Mouse (Mus musculus): ENCODE measurements around the gene Txndc12. TPM values are rescaled to one million over a fixed set of nuclear protein-coding genes. Genes with fewer than 3 reads are reported as not detected.

The Txndc12 gene
- polyA plus RNA-seq, 1 experiment from 2014 or later, result 72.7 TPM

DNA sequence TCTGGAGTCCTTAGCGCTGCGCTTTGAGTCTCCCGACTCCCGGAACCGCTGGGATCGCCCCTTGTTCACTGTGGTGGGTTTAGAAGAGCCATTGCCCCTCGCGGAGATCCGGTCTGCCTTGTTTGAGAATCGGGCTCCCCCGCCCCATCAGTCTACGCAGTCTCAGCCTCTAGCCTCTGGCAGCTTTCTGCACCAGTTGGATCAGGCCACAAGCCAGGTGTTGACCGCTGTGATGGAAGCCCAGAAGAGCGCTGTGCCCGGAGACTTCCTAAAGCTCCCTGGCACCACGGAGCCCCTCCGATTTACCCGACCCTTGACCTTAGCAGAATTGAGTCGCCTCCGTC is 14.1 kb downstream of the Txndc12 start, which contains the start of gene A730015C16Rik:
A730015C16Rik (minus strand) TSS at position 115 of the 344 bp plus-strand sequence.
- Histone ChIP-seq H3K9ac (replicated peaks) (peak within 1 kb of the TSS; percentile 67), H3K27ac (replicated peaks) (peak within 1 kb of the TSS; percentile 86), H3K36me3 (peaks cover 5% of the 10 kb centered on the region; the same call in 1 of the 2 replicates), H3K4me2 (peak within 1 kb of the TSS; percentile 90), H3K4me3 (replicated peaks) (peak within 1 kb of the TSS; percentile 76), H3K9me3 (replicated peaks) (no peaks in the 10 kb centered on the region), H3K27me3 (replicated peaks) (no peaks in the 10 kb centered on the region), H3K4me1 (peaks cover 28% of the 10 kb centered on the region)
- ATAC-seq (ENCODE audit: low FRiP score), result peak; percentile 45
- WGBS, result 14% methylated on average over 20 of the region's 20 CpGs

DNA sequence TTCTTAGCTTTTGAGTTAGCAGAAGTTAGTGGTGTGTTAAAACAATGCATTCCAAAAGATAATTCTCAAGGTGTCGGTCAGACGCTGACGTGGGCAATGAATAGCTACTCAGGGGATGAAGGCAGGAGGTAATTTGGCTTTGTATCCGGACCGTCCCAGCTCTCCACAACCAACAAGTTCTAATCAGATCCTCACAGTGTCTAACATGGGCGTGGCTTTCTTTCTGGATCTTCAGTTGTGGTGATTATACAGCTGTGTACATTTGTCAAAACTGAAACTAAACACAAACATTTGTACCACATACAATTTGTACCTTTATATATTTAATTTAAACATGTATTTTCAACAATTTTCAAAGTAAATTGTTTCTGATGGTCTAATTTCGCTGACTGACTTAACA is 32.4 kb downstream of the Txndc12 start:
- no peak overlapping the region for H3K4me3 ChIP-seq (replicated peaks)
- H3K27me3 ChIP-seq (replicated peaks), result no peaks in the 10 kb centered on the region
- no peaks in the 10 kb centered on the region for H3K9me3 ChIP-seq (replicated peaks)
- no peak overlapping the region for H3K4me2 ChIP-seq
- ATAC-seq (ENCODE audit: low FRiP score), result no peak
- H3K27ac ChIP-seq (replicated peaks), result no peak overlapping the region
- WGBS, result 81% methylated on average over 7 of the region's 7 CpGs
- H3K9ac ChIP-seq (replicated peaks), result no peak overlapping the region
- H3K36me3 ChIP-seq, result peaks cover 24% of the 10 kb centered on the region
- H3K4me1 ChIP-seq, result no peaks in the 10 kb centered on the region

GRCm38 (mm10) chr4:108869730-108870374 is 35.5 kb downstream of the Txndc12 start:
- H3K27me3 ChIP-seq (replicated peaks), result no peaks in the 10 kb centered on the region
- no peak overlapping the region for H3K9ac ChIP-seq (replicated peaks)
- ATAC-seq (ENCODE audit: low FRiP score), result peak; percentile 91
- 0 out of 2 replicates have a peak, but pooled peaks cover 1% of the 10 kb centered on the region for H3K36me3 ChIP-seq
- WGBS, result 33% methylated on average over 10 of the region's 10 CpGs
- H3K4me1 ChIP-seq, result no peaks in the 10 kb centered on the region
- H3K4me3 ChIP-seq (replicated peaks), result no peak overlapping the region
- no peak overlapping the region for H3K27ac ChIP-seq (replicated peaks)
- no peak overlapping the region for H3K4me2 ChIP-seq
- no peaks in the 10 kb centered on the region for H3K9me3 ChIP-seq (replicated peaks)

DNA sequence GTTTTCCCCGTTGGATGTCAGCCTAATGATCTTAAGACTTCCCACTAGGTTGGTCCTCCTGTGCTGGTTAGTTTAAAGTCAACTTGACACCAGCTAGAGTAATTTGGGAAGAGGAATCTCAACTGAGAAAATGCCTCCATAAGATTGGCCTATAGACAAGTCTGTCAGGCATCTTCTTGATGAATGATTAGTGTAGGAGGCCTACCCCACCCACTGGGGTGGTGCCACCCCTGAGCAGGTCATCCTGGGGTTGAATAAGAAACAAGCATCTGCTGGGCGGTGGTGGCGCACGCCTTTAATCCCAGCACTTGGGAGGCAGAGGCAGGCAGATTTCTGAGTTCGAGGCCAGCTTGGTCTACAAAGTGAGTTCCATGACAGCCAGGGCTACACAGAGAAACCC is 39.3 kb downstream of the Txndc12 start:
- H3K9me3 ChIP-seq (replicated peaks), result no peaks in the 10 kb centered on the region
- no peaks in the 10 kb centered on the region for H3K4me1 ChIP-seq
- H3K27ac ChIP-seq (replicated peaks), result no peak overlapping the region
- no peaks in the 10 kb centered on the region; the same call in 1 of the 2 replicates for H3K27me3 ChIP-seq (replicated peaks)
- ATAC-seq (ENCODE audit: low FRiP score), result no peak
- no peak overlapping the region for H3K9ac ChIP-seq (replicated peaks)
- H3K4me2 ChIP-seq, result no peak overlapping the region
- H3K4me3 ChIP-seq (replicated peaks), result no peak overlapping the region
- WGBS, result 93% methylated on average over 5 of the region's 5 CpGs
- H3K36me3 ChIP-seq, result no peaks in the 10 kb centered on the region

- no peaks in the 10 kb centered on the region for H3K9me3 ChIP-seq (replicated peaks)
- 82% methylated on average over 6 of the region's 6 CpGs for WGBS
- no peak overlapping the region for H3K27ac ChIP-seq (replicated peaks)
- H3K27me3 ChIP-seq (replicated peaks), result no peaks in the 10 kb centered on the region; the same call in 1 of the 2 replicates
- H3K4me1 ChIP-seq, result peaks cover 6% of the 10 kb centered on the region; the same call in 1 of the 2 replicates
- H3K9ac ChIP-seq (replicated peaks), result no peak overlapping the region
- H3K36me3 ChIP-seq, result no peaks in the 10 kb centered on the region
- no peak for ATAC-seq (ENCODE audit: low FRiP score)
- H3K4me2 ChIP-seq, result no peak overlapping the region
- H3K4me3 ChIP-seq (replicated peaks), result no peak overlapping the region
These were observed 43.5 kb downstream of the Txndc12 start for GRCm38 (mm10) chr4:108877901-108878300.

GRCm38 (mm10) chr4:108878963-108879822 is 44.8 kb downstream of the Txndc12 start, which contains the start of gene Rab3b:
Rab3b (plus strand) TSS chr4:108879063.
- peak within 1 kb of the TSS; percentile 69 for H3K4me3 ChIP-seq (replicated peaks)
- H3K4me2 ChIP-seq, result peak within 1 kb of the TSS; percentile 89
- no peaks in the 10 kb centered on the region for H3K9me3 ChIP-seq (replicated peaks)
- no peaks in the 10 kb centered on the region; the same call in 1 of the 2 replicates for H3K27me3 ChIP-seq (replicated peaks)
- peak within 1 kb of the TSS; percentile 69 for H3K9ac ChIP-seq (replicated peaks)
- peak; percentile 94 for ATAC-seq (ENCODE audit: low FRiP score)
- H3K4me1 ChIP-seq, result peaks cover 6% of the 10 kb centered on the region; the same call in 1 of the 2 replicates
- H3K36me3 ChIP-seq, result no peaks in the 10 kb centered on the region
- under 1% methylated on average over 46 of the region's 46 CpGs for WGBS
- peak within 1 kb of the TSS; percentile 79 for H3K27ac ChIP-seq (replicated peaks)

- Histone ChIP-seq H3K9me3 (replicated peaks) (no peaks in the 10 kb centered on the region), H3K27ac (replicated peaks) (no peak overlapping the region), H3K36me3 (no peaks in the 10 kb centered on the region), H3K4me1 (peaks cover 6% of the 10 kb centered on the region; the same call in 1 of the 2 replicates), H3K4me2 (no peak overlapping the region), H3K9ac (replicated peaks) (no peak overlapping the region), H3K4me3 (replicated peaks) (no peak overlapping the region), H3K27me3 (replicated peaks) (no peaks in the 10 kb centered on the region)
- ATAC-seq (ENCODE audit: low FRiP score), result no peak
- 65% methylated on average over 13 of the region's 13 CpGs for WGBS
These were observed 49.4 kb downstream of the Txndc12 start for GRCm38 (mm10) chr4:108883815-108884214.

DNA sequence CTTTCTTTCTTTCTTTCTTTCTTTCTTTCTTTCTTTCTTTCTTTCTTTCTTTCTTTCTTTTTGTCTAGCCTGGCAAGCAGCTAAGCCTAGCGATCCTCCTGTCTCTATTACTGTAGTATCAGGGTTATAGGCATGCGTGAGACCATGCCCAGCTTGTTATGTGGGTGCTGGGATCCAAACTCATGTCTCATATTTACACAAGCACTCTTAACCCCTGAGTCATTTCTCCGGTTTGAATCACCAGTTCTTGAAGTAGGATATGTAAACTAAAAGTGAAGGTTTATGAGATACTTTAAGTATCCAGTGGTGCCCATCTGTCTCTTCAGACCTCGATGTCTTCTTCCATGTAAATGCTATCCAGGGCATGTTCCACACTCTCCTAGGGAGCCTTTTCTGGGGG is 53.1 kb downstream of the Txndc12 start:
- Histone ChIP-seq H3K36me3 (0 out of 2 replicates have a peak, but pooled peaks cover 4% of the 10 kb centered on the region), H3K4me1 (no peaks in the 10 kb centered on the region), H3K4me2 (no peak overlapping the region), H3K4me3 (replicated peaks) (no peak overlapping the region), H3K27me3 (replicated peaks) (no peaks in the 10 kb centered on the region), H3K9ac (replicated peaks) (no peak overlapping the region), H3K27ac (replicated peaks) (no peak overlapping the region), H3K9me3 (replicated peaks) (no peaks in the 10 kb centered on the region)
- no peak for ATAC-seq (ENCODE audit: low FRiP score)
- WGBS, result 92% methylated on average over 4 of the region's 4 CpGs

GRCm38 (mm10) chr4:108890876-108891275 is 56.5 kb downstream of the Txndc12 start:
- H3K9ac ChIP-seq (replicated peaks), result no peak overlapping the region
- no peak overlapping the region for H3K4me2 ChIP-seq
- 85% methylated on average over 6 of the region's 6 CpGs for WGBS
- H3K27me3 ChIP-seq (replicated peaks), result no peaks in the 10 kb centered on the region
- H3K27ac ChIP-seq (replicated peaks), result no peak overlapping the region
- 0 out of 2 replicates have a peak, but pooled peaks cover 4% of the 10 kb centered on the region for H3K36me3 ChIP-seq
- H3K4me1 ChIP-seq, result no peaks in the 10 kb centered on the region
- ATAC-seq (ENCODE audit: low FRiP score), result no peak
- H3K4me3 ChIP-seq (replicated peaks), result no peak overlapping the region
- no peaks in the 10 kb centered on the region for H3K9me3 ChIP-seq (replicated peaks)

DNA sequence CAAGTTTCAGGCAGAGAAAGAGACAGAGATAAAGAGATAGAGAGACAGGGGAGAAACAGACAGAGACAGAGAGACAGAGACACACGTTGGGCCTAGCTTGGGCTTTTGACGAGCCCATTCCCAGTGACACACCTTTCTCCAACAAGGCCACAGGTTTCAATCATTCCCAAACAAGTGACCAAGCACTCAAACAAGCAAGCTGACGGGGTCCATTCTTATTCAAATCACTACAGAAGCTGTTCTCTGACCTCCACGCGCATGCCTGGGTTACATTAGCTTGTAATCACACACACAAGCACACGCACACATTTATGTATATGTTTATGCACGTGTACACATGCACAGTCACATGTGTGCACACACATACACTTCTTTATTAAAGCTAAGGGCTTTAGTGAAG is 66.0 kb downstream of the Txndc12 start:
- Histone ChIP-seq H3K27me3 (replicated peaks) (no peaks in the 10 kb centered on the region), H3K9me3 (replicated peaks) (no peaks in the 10 kb centered on the region), H3K4me3 (replicated peaks) (no peak overlapping the region), H3K36me3 (no peaks in the 10 kb centered on the region), H3K9ac (replicated peaks) (no peak overlapping the region), H3K4me1 (no peaks in the 10 kb centered on the region), H3K4me2 (no peak overlapping the region), H3K27ac (replicated peaks) (no peak overlapping the region)
- ATAC-seq (ENCODE audit: low FRiP score), result no peak
- 62% methylated on average over 7 of the region's 7 CpGs for WGBS

- H3K4me3 ChIP-seq (replicated peaks), result no peak overlapping the region
- no peaks in the 10 kb centered on the region for H3K9me3 ChIP-seq (replicated peaks)
- no peak overlapping the region for H3K27ac ChIP-seq (replicated peaks)
- H3K4me2 ChIP-seq, result no peak overlapping the region
- no peaks in the 10 kb centered on the region for H3K27me3 ChIP-seq (replicated peaks)
- H3K9ac ChIP-seq (replicated peaks), result no peak overlapping the region
- no peaks in the 10 kb centered on the region for H3K4me1 ChIP-seq
- no peaks in the 10 kb centered on the region for H3K36me3 ChIP-seq
- WGBS, result 96% methylated on average over 9 of the region's 9 CpGs
- no peak for ATAC-seq (ENCODE audit: low FRiP score)
These were observed 68.5 kb downstream of the Txndc12 start for GRCm38 (mm10) chr4:108902886-108903285.

GRCm38 (mm10) chr4:108903346-108903745 is 68.9 kb downstream of the Txndc12 start:
- no peak overlapping the region for H3K4me3 ChIP-seq (replicated peaks)
- H3K4me1 ChIP-seq, result no peaks in the 10 kb centered on the region
- H3K9me3 ChIP-seq (replicated peaks), result no peaks in the 10 kb centered on the region
- no peaks in the 10 kb centered on the region for H3K36me3 ChIP-seq
- no peak overlapping the region for H3K9ac ChIP-seq (replicated peaks)
- ATAC-seq (ENCODE audit: low FRiP score), result no peak
- WGBS, result 94% methylated on average over 9 of the region's 9 CpGs
- no peak overlapping the region for H3K4me2 ChIP-seq
- no peaks in the 10 kb centered on the region for H3K27me3 ChIP-seq (replicated peaks)
- no peak overlapping the region for H3K27ac ChIP-seq (replicated peaks)
